Mouse (Mus musculus): ENCODE results near the gene Dnm3. TPM values are rescaled to one million over a fixed set of nuclear protein-coding genes. Genes with fewer than 3 reads are reported as not detected.

The Dnm3 gene
- polyA plus RNA-seq, 1 experiment: 1.6 TPM

DNA sequence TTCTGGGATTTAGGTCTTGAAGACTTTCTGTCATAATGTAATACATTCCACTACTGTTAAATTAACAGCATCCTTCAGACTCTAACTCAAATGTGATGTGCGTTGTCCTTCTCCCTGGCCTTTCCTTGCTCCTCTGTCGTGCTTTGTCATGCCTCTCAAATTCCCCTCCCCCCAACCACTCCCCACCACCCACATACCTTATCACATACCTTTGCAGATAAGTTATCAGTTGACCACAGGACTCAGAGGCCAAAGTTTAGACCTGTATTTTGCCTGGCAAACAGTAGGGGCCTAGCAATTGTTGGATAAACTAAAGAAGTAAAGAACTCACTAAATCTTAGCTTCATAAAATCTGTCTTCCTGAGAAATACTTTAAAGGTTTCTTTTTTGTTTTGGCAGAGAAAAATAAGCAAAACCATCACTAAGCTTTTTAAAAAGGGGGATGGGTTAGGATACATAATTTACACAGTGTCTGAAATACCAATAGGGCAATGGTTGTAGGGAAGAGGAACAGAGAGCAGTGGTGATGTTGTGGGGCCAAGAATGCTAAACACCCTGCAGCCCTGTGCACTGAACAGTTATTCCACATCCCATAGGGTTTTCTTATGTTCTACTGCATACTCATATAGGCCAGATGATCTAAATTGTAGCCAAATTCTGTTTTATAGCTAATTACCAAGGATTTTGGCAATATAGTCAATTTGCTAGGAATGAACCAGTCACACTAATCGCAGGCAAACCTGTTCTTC lies 28.5 kb downstream of the Dnm3 start:
- H3K27me3 ChIP-seq (ENCODE audit: control insufficient read depth, insufficient read depth, insufficient read length): no peaks in the 10 kb centered on the region

DNA sequence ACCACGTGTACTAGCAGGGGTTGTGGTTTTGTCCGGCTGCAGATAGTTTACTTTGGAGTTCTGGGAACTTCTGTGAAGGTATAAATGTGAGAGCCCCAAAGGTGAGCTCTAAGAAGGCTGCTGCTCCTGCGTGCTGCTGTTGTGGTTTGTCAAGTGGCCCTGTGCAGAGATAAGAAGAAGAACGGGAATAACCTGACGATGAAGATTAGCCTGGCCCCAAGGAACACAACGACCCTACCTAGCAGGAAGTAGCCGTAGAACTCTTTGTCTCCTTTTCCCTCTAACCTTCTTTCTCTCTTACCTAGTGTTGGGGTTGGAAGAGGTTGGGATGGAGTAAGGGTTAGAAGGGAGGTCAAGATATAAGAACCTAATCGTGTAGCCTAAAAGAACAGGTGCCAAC lies 33.0 kb downstream of the Dnm3 start:
- Histone ChIP-seq H3K79me2 (ENCODE audit: control insufficient read depth, insufficient read depth) (no peaks in the 10 kb centered on the region), H3K36me3 (ENCODE audit: control insufficient read depth, insufficient read depth) (no peaks in the 10 kb centered on the region), H3K27me3 (ENCODE audit: control insufficient read depth, insufficient read depth, insufficient read length) (no peaks in the 10 kb centered on the region), H3K79me3 (ENCODE audit: low read depth) (no peaks in the 10 kb centered on the region), H3K4me3 (ENCODE audit: insufficient read depth, poor library complexity, severe bottlenecking) (no peak overlapping the region), H3ac (ENCODE audit: control insufficient read depth, insufficient read length, low read depth) (no peak overlapping the region)
- TF ChIP-seq USF1 (IDR thresholded peaks at IDR 0.05; ENCODE audit: low read depth): no peak
- TF ChIP-seq MAX (IDR thresholded peaks at IDR 0.05): no peak
- TF ChIP-seq MYOG (IDR thresholded peaks at IDR 0.05; ENCODE audit: control insufficient read depth, extremely low read depth, insufficient read length): no peak
- no peak for TF ChIP-seq FOSL1 (IDR thresholded peaks at IDR 0.05; ENCODE audit: insufficient read depth, low read length, poor library complexity, severe bottlenecking)

More for the DNA sequence above, 28.5 kb downstream of the Dnm3 start:
- H3K4me3 ChIP-seq (ENCODE audit: insufficient read depth, poor library complexity, severe bottlenecking): no peak overlapping the region
- no peaks in the 10 kb centered on the region for H3K79me2 ChIP-seq (ENCODE audit: control insufficient read depth, insufficient read depth)
- H3K79me3 ChIP-seq (ENCODE audit: low read depth): no peaks in the 10 kb centered on the region
- TF ChIP-seq MAX (IDR thresholded peaks at IDR 0.05): no peak
- no peak for TF ChIP-seq MYOG (IDR thresholded peaks at IDR 0.05; ENCODE audit: control insufficient read depth, extremely low read depth, insufficient read length)
- no peak for TF ChIP-seq CTCF (IDR thresholded peaks at IDR 0.05; ENCODE audit: control insufficient read depth, insufficient read depth, insufficient read length)
- TF ChIP-seq CEBPB (IDR thresholded peaks at IDR 0.05; ENCODE audit: low read depth): no peak
- no peak for TF ChIP-seq FOSL1 (IDR thresholded peaks at IDR 0.05; ENCODE audit: insufficient read depth, low read length, poor library complexity, severe bottlenecking)
- TF ChIP-seq USF1 (IDR thresholded peaks at IDR 0.05; ENCODE audit: low read depth): no peak
- no peak for TF ChIP-seq MYOD1 (IDR thresholded peaks at IDR 0.05; ENCODE audit: control insufficient read depth, insufficient read length, low read depth)
- no peaks in the 10 kb centered on the region for H3K36me3 ChIP-seq (ENCODE audit: control insufficient read depth, insufficient read depth)
- H3ac ChIP-seq (ENCODE audit: control insufficient read depth, insufficient read length, low read depth): no peak overlapping the region

DNA sequence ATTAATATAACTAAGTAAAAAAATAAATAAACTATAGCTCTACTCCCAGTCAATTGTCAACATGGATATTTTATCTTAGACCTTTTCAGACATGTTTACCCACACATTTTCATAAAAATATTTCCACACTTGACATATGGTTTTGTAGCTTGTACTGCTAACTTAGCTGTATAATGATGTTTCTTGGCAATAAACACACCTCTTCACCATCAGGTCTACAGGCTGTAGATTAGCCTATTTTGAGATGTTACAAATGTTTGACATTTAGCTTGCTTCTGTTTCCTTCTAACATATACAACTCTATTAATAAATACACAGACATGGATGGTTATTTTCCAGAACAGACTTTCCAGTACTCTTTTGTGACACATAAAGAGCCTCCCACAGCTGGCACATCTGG lies 38.3 kb downstream of the Dnm3 start:
- Histone ChIP-seq H3ac (ENCODE audit: control insufficient read depth, insufficient read length, low read depth) (no peak overlapping the region), H3K4me3 (ENCODE audit: insufficient read depth, poor library complexity, severe bottlenecking) (no peak overlapping the region), H3K27me3 (ENCODE audit: control insufficient read depth, insufficient read depth, insufficient read length) (no peaks in the 10 kb centered on the region), H3K79me3 (ENCODE audit: low read depth) (no peaks in the 10 kb centered on the region), H3K36me3 (ENCODE audit: control insufficient read depth, insufficient read depth) (no peaks in the 10 kb centered on the region), H3K79me2 (ENCODE audit: control insufficient read depth, insufficient read depth) (no peaks in the 10 kb centered on the region)
- TF ChIP-seq MAX (IDR thresholded peaks at IDR 0.05) (no peak), CTCF (IDR thresholded peaks at IDR 0.05; ENCODE audit: control insufficient read depth, insufficient read depth, insufficient read length) (no peak)

DNA sequence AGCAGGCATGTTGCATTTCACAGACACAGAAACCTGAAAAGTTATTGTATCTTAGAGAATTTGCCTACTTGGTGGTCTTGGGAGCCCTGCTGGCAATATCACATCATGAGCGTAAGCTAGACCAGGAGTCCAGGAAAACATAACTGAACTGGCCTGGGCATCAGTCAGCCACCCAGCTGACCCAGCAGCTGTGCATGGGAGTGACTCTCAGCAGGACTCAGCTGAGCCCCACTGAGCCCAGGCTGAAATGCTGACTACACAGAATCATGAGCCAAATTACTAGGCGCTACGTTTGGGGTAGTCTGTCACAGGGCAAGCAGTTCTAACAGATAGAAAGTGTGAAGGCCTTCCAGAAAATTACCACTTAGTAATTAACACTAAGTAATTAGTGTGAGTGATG lies 41.2 kb downstream of the Dnm3 start:
- no peaks in the 10 kb centered on the region for H3K79me2 ChIP-seq (ENCODE audit: control insufficient read depth, insufficient read depth)
- no peaks in the 10 kb centered on the region for H3K36me3 ChIP-seq (ENCODE audit: control insufficient read depth, insufficient read depth)
- no peak overlapping the region for H3K4me3 ChIP-seq (ENCODE audit: insufficient read depth, poor library complexity, severe bottlenecking)
- TF ChIP-seq MYOD1 (IDR thresholded peaks at IDR 0.05; ENCODE audit: control insufficient read depth, insufficient read length, low read depth) (no peak), MYOG (IDR thresholded peaks at IDR 0.05; ENCODE audit: control insufficient read depth, extremely low read depth, insufficient read length) (no peak), FOSL1 (IDR thresholded peaks at IDR 0.05; ENCODE audit: insufficient read depth, low read length, poor library complexity, severe bottlenecking) (no peak), MAX (IDR thresholded peaks at IDR 0.05) (no peak), USF1 (IDR thresholded peaks at IDR 0.05; ENCODE audit: low read depth) (no peak), CEBPB (IDR thresholded peaks at IDR 0.05; ENCODE audit: low read depth) (no peak), CTCF (IDR thresholded peaks at IDR 0.05; ENCODE audit: control insufficient read depth, insufficient read depth, insufficient read length) (no peak)
- H3K79me3 ChIP-seq (ENCODE audit: low read depth): no peaks in the 10 kb centered on the region
- H3ac ChIP-seq (ENCODE audit: control insufficient read depth, insufficient read length, low read depth): no peak overlapping the region
- H3K27me3 ChIP-seq (ENCODE audit: control insufficient read depth, insufficient read depth, insufficient read length): no peaks in the 10 kb centered on the region

DNA sequence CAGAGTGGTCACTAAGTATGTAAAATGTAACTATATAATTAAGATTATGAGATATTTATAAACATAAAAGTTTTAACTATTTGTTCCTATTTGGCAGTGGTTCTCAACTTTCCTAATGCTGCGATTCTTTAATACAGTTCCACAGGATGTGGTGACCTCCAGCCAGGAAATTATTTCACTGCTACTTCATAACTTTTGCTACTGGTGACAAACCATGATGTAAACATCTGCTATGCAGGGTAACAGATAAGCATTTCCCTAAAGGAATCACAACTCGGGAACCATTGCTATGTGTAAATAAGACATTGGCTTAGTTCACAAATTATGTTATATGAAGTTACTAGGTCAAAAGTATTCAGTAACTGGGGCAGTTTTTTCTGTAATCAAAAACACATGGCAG lies 48.9 kb downstream of the Dnm3 start:
- H3K27me3 ChIP-seq (ENCODE audit: control insufficient read depth, insufficient read depth, insufficient read length): no peaks in the 10 kb centered on the region
- no peaks in the 10 kb centered on the region for H3K79me3 ChIP-seq (ENCODE audit: low read depth)
- H3K79me2 ChIP-seq (ENCODE audit: control insufficient read depth, insufficient read depth): no peaks in the 10 kb centered on the region
- TF ChIP-seq MYOD1 (IDR thresholded peaks at IDR 0.05; ENCODE audit: control insufficient read depth, insufficient read length, low read depth): no peak
- TF ChIP-seq MAX (IDR thresholded peaks at IDR 0.05): no peak
- no peak for TF ChIP-seq MYOG (IDR thresholded peaks at IDR 0.05; ENCODE audit: control insufficient read depth, extremely low read depth, insufficient read length)
- TF ChIP-seq CTCF (IDR thresholded peaks at IDR 0.05; ENCODE audit: control insufficient read depth, insufficient read depth, insufficient read length): no peak
- no peak for TF ChIP-seq USF1 (IDR thresholded peaks at IDR 0.05; ENCODE audit: low read depth)
- TF ChIP-seq FOSL1 (IDR thresholded peaks at IDR 0.05; ENCODE audit: insufficient read depth, low read length, poor library complexity, severe bottlenecking): no peak
- TF ChIP-seq CEBPB (IDR thresholded peaks at IDR 0.05; ENCODE audit: low read depth): no peak
- H3K4me3 ChIP-seq (ENCODE audit: insufficient read depth, poor library complexity, severe bottlenecking): no peak overlapping the region
- H3K36me3 ChIP-seq (ENCODE audit: control insufficient read depth, insufficient read depth): no peaks in the 10 kb centered on the region
- no peak overlapping the region for H3ac ChIP-seq (ENCODE audit: control insufficient read depth, insufficient read length, low read depth)

DNA sequence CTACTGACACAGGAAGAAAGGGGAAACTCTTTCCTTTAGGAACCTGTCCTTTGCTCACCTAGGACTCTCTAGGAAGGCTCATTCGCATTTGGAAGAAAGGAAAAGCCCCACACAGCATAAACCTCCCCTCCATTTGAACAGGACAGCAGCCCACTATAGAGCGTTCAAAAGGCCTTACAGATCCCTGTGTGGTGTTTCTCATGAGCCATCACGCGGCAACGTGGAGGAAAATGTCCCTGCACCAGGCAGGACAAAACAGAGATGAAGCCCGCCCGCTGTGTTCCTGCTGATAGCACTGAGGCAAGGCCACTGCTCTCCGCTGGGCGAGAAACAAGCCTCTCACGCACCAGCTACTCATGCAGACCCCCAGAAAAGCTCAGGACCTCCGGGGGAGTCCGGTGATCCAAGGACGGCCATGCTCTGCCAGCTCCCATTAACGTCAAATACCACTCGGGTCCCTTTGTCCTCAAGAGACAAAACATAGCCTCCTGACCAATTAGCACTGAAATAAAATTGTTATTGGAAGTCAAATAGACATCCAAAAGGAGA lies 51.8 kb downstream of the Dnm3 start:
- H3K79me3 ChIP-seq (ENCODE audit: low read depth): no peaks in the 10 kb centered on the region
- no peak overlapping the region for H3K4me3 ChIP-seq (ENCODE audit: insufficient read depth, poor library complexity, severe bottlenecking)
- no peaks in the 10 kb centered on the region for H3K79me2 ChIP-seq (ENCODE audit: control insufficient read depth, insufficient read depth)
- no peaks in the 10 kb centered on the region for H3K36me3 ChIP-seq (ENCODE audit: control insufficient read depth, insufficient read depth)
- TF ChIP-seq MYOD1 (IDR thresholded peaks at IDR 0.05; ENCODE audit: control insufficient read depth, insufficient read length, low read depth): no peak
- no peak for TF ChIP-seq CEBPB (IDR thresholded peaks at IDR 0.05; ENCODE audit: low read depth)
- TF ChIP-seq FOSL1 (IDR thresholded peaks at IDR 0.05; ENCODE audit: insufficient read depth, low read length, poor library complexity, severe bottlenecking): no peak
- TF ChIP-seq USF1 (IDR thresholded peaks at IDR 0.05; ENCODE audit: low read depth): no peak
- no peak for TF ChIP-seq MYOG (IDR thresholded peaks at IDR 0.05; ENCODE audit: control insufficient read depth, extremely low read depth, insufficient read length)
- TF ChIP-seq CTCF (IDR thresholded peaks at IDR 0.05; ENCODE audit: control insufficient read depth, insufficient read depth, insufficient read length): no peak
- TF ChIP-seq MAX (IDR thresholded peaks at IDR 0.05): no peak
- no peak overlapping the region for H3ac ChIP-seq (ENCODE audit: control insufficient read depth, insufficient read length, low read depth)
- no peaks in the 10 kb centered on the region for H3K27me3 ChIP-seq (ENCODE audit: control insufficient read depth, insufficient read depth, insufficient read length)

Data from C2C12 (cell line).